Comparison of ENCODE assay signal across 17 mouse cellular contexts in the genomic region with DNA sequence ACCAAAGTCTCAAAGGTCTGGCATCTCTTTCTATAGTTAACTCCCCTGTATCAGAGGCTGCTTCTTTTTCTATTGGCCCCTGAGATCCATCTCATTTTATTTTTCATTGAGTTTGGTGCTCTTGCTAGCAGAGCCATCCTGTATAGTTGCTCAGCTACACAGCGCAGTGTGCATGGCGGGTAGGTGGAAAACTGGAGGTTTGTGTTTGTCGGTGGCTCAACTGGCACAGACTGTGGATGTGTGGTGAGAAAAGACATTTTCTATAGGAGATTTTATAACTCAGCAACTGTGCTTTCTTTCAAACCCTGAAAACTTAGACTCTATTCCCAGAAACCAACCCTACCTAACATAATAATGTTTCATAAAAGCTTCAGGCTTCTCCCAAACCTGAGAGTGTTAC.
"Had no signal": no experiment of that assay in that cellular context is flagged by ENCODE, and none has a peak within 500 bp of the region (broad histone marks: within the 10 kb centered on the region; RNA-seq: fewer than 3 reads in every experiment).

No protein-coding gene starts in this region.

- H3K4me2 ChIP-seq: liver, embryonic 11.5 days; liver, embryonic 13.5 days; liver, embryonic 15.5 days; midbrain, embryonic 11.5 days; midbrain, embryonic 13.5 days; midbrain, embryonic 15.5 days; neural tube, embryonic 12.5 days; stomach, embryonic 15.5 days had no signal

- H3K27me3 ChIP-seq: liver, embryonic 13.5 days; liver, embryonic 15.5 days; megakaryocyte, embryonic 14.5 days; midbrain, embryonic 13.5 days; midbrain, embryonic 15.5 days; neural tube, embryonic 12.5 days; stomach, embryonic 15.5 days had no signal

- H3K9ac ChIP-seq: liver, embryonic 13.5 days; liver, embryonic 15.5 days; liver, postnatal 0 days; midbrain, embryonic 13.5 days; midbrain, embryonic 15.5 days; neural tube, embryonic 12.5 days; stomach, embryonic 15.5 days had no signal

- H3K4me1 ChIP-seq: liver, embryonic 13.5 days; liver, embryonic 15.5 days; megakaryocyte, embryonic 14.5 days; midbrain, embryonic 15.5 days had no signal

- H3K27ac ChIP-seq: liver, embryonic 13.5 days; liver, embryonic 15.5 days; macrophage; midbrain, embryonic 13.5 days; midbrain, embryonic 15.5 days; neural tube, embryonic 12.5 days; stomach, embryonic 15.5 days had no signal

- H3K4me3 ChIP-seq: liver, embryonic 13.5 days; liver, embryonic 15.5 days; megakaryocyte, embryonic 14.5 days; midbrain, embryonic 13.5 days; midbrain, embryonic 15.5 days; neural tube, embryonic 12.5 days; stomach, embryonic 15.5 days had no signal

- ATAC-seq: liver, postnatal 0 days; midbrain, embryonic 13.5 days; midbrain, embryonic 15.5 days had no signal

- H3K36me3 ChIP-seq: liver, embryonic 13.5 days; liver, embryonic 15.5 days; midbrain, embryonic 13.5 days; midbrain, embryonic 15.5 days; neural tube, embryonic 12.5 days; stomach, embryonic 15.5 days had no signal

- DNase-seq: liver, embryonic 13.5 days; lung, adult 2 months; lung, postnatal 10 days; right cerebral cortex, postnatal 14 days; thymus, adult 2 months; thymus, postnatal 25 days; thymus, postnatal 4 days had no signal

- H3K9me3 ChIP-seq: liver, embryonic 13.5 days; liver, embryonic 15.5 days; megakaryocyte, embryonic 14.5 days; midbrain, embryonic 13.5 days; midbrain, embryonic 15.5 days; neural tube, embryonic 12.5 days; stomach, embryonic 15.5 days had no signal
